Mouse (Mus musculus): ENCODE data around the gene 1700015G11Rik. TPM values are rescaled to one million over a fixed set of nuclear protein-coding genes. Genes with fewer than 3 reads are reported as not detected.
A peak's percentile ranks its signal among the peaks of the same experiment; 100 is the strongest.

Gene 1700015G11Rik
- not detected for total RNA-seq (2022)

DNA sequence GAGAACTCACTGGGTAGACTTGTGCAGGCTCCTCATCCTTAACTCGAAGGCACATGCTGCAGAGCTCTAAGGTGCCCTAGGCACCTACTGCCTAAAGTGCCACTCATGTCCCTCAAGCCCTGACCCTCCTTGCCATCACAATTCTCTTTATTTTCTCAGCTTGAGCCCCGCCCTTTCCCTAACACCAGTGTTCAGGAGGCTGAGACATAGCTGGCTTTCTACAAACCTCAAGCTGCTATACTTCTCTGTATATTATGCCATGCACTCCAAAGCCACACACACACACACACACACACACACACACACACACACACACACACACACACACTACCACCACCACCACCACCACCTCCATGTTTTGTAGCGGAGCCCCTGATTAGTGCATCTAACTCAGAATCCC, at the start of gene 1700015G11Rik:
1700015G11Rik (minus strand) TSS at position 101 of the 400 bp plus-strand sequence.
- DNase-seq (ENCODE audit: low spot score in 2 of 2): no peak

GRCm38 (mm10) chr7:52056954-52057353, 41.4 kb upstream of the 1700015G11Rik start:
- DNase-seq (ENCODE audit: low spot score in 2 of 2): no peak

- no peak for DNase-seq (ENCODE audit: low spot score in 2 of 2)
Measured at GRCm38 (mm10) chr7:52056274-52056673, 40.7 kb upstream of the 1700015G11Rik start.

GRCm38 (mm10) chr7:52055831-52056230, 40.3 kb upstream of the 1700015G11Rik start:
- no peak for DNase-seq (ENCODE audit: low spot score in 2 of 2)

GRCm38 (mm10) chr7:52037600-52038582, 22.4 kb upstream of the 1700015G11Rik start:
- no peak for DNase-seq (ENCODE audit: low spot score in 2 of 2)

- DNase-seq (ENCODE audit: low spot score in 2 of 2): no peak
Measured at GRCm38 (mm10) chr7:52024050-52024626, 8.6 kb upstream of the 1700015G11Rik start.

DNA sequence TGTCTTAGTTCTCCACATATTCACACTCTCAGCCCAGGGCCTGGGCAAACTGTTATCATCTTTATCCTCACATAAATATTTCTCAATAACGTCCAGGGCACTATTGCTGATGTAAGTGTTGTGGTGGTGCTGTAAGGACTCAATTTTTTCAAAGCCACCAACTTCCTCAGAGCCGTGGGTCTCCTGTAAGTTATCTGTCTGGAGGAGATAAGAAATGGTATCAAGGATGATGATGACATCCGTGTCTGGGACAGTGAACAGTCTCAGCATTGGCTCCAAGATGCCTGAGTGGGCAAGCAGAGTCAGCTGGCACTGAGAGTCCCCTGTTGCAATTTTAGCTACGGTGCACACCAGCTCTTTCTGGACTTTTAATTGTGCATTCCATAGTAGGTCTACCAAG, 6.5 kb upstream of the 1700015G11Rik start:
- no peak for DNase-seq (ENCODE audit: low spot score in 2 of 2)

DNA sequence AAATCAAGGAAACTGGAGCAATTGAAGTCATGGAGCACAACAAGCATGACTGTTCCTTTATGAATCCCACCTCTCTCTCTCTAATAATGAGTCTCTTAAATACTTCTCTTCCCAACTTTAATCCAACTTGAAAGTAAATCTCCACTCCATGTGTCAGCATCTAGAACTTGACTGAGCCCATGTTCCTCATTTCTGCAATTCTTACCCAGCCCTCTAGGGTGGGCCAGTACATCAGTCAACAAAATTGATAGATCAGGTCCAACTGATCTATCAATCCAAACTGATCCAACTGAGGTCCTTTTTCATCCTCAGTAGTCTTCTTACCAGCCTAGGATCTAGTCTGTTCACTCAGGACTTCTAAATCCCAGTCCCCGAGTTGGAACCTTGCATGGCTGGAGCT, 348 bp downstream of the 1700015G11Rik start:
- no peak for DNase-seq (ENCODE audit: low spot score in 2 of 2)

DNA sequence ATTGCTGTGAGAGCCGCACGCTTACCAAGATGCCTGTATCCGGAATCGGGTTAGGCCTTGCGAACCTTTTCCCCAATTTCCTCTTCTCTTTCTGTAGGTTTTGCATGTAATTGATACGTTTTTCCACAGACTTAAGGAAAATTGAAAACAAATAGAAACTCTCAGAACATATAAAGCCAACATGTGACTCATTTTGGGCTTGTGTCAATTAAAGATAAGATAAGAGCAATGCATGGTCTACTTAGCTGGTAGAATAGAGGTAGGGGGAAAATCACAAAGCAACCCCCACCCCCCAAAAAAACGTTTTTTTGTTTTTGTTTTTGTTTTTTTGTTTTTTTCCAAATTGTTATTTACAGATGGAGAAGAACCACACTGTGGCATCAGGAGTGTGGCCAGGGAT, 2.1 kb downstream of the 1700015G11Rik start:
- DNase-seq (ENCODE audit: low spot score in 2 of 2): no peak

GRCm38 (mm10) chr7:52007138-52007537, 8.4 kb downstream of the 1700015G11Rik start:
- no peak for DNase-seq (ENCODE audit: low spot score in 2 of 2)

GRCm38 (mm10) chr7:52006296-52006630, 9.3 kb downstream of the 1700015G11Rik start:
- no peak for DNase-seq (ENCODE audit: low spot score in 2 of 2)

- DNase-seq (ENCODE audit: low spot score in 2 of 2): peak; percentile 84 to 99
Measured at GRCm38 (mm10) chr7:52005511-52006295, 9.8 kb downstream of the 1700015G11Rik start, which contains the start of gene Svip. TSS of gene Svip (minus strand) at chr7:52006018.

DNA sequence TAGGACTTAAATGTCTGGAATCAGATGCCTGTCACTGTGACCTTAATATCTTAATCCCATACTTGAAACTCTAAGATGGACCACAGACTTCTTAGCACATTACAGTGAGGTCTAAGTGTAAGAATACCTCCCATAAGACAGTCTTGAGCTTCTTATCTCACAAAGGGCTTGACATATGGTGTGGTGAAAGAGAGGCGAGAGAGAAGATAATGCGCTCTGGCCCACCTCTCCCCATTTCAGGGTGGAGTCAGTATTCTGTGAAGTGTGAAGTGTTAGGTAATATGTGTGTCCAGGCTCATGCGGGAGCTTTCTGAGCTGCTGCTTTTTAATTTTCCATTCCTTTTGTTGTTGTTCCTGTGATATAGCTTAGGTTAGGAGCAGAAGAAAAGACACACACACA, 24.5 kb downstream of the 1700015G11Rik start:
- no peak for DNase-seq (ENCODE audit: low spot score in 2 of 2)

- DNase-seq (ENCODE audit: low spot score in 2 of 2): no peak
Measured at GRCm38 (mm10) chr7:51986909-51987308, 28.6 kb downstream of the 1700015G11Rik start.

- no peak for DNase-seq (ENCODE audit: low spot score in 2 of 2)
Measured at GRCm38 (mm10) chr7:51985763-51986162, 29.8 kb downstream of the 1700015G11Rik start.

DNA sequence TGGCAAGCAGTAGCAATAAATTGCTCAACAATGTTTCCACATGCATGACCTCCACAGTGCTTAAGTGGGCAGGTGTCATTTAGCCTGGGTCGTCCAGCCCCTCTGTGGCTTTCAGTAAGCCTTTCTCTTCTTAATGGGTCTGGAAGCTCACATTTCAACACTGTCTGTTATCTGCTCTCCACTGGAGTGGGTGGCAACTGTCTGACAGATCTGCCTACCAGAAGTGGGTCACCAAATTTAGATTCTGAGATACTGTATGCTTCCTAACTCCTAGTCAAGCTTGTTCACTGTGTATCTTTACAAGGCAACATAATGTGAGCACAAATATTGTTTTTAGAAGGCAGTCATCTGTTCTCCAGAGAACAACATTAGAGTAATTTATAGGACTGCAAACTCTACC, 33.2 kb downstream of the 1700015G11Rik start:
- no peak for DNase-seq (ENCODE audit: low spot score in 2 of 2)

GRCm38 (mm10) chr7:51979271-51979670, 36.3 kb downstream of the 1700015G11Rik start:
- no peak for DNase-seq (ENCODE audit: low spot score in 2 of 2)

DNA sequence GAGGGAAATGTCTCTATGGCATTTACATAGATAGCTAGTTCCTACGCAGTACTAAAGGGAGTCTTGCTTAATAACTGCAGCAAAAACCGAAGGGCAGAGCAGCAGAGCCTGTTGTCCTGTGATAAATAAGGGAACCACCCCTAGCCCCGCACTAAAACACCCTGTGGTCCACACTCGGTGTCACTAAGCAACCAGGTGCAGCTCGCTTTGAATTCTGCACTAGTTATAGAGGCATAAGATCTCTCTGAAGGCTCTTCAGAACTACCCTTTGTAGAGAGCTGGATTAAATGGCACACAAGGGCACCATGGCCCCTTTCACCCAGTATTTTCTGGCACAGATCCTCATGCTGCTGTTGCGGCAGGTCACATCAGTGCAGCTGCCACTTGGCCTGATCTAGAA, 40.3 kb downstream of the 1700015G11Rik start:
- DNase-seq (ENCODE audit: low spot score in 2 of 2): no peak

GRCm38 (mm10) chr7:51973526-51973925, 42.0 kb downstream of the 1700015G11Rik start:
- DNase-seq (ENCODE audit: low spot score in 2 of 2): no peak

- no peak for DNase-seq (ENCODE audit: low spot score in 2 of 2)
Measured at GRCm38 (mm10) chr7:51973091-51973490, 42.4 kb downstream of the 1700015G11Rik start.

GRCm38 (mm10) chr7:51972252-51972855, 43.2 kb downstream of the 1700015G11Rik start:
- peak in 1 of 2 experiments; percentile 16 for DNase-seq (ENCODE audit: low spot score in 2 of 2)
